Mouse (Mus musculus) left cerebral cortex, postnatal 14 days (tissue): ENCODE data around the gene Tmem144. TPM values are rescaled to one million over a fixed set of nuclear protein-coding genes. Genes with fewer than 3 reads are reported as not detected.

Experiments
- DNase-seq, 2 experiments: peaks; one replicate each; pipeline ENCODE4 v3.0.0; 2021 to 2022; ENCODE audit warnings: low spot score in 2 of 2, mixed read lengths in 1 of 2
- intact Hi-C: fragments of 180-260 bp; cut with DNase I; formaldehyde crosslinking; loops from one replicate; pipeline ENCODE4 v1.15.1; 2025
- long read RNA-seq, 2 experiments: library from polyadenylated mRNA; stranded (forward); transcript quantifications; one replicate each; pipeline ENCODE4 v2.0.0; 2021
- total RNA-seq, 2 experiments: library from RNA; stranded (reverse); gene quantifications; 2 replicates each; pipeline ENCODE4 v1.2.3; 2021

The Tmem144 gene
- 10 to 100 TPM in 1 of 2 experiments, 1 to 10 TPM in 1; 8.9 to 11.8 TPM for total RNA-seq
- long read RNA-seq, experiment 1, transcript Tmem144-201 (12 exons, 2,898 nt) = major isoform, 10 of 25 reads
- long read RNA-seq, experiment 1, partial matches to known transcripts = 2 of 25 reads
- long read RNA-seq, experiment 1, other reads (novel, unspliced or antisense) = 13 of 25 reads
- long read RNA-seq, experiment 2, transcript Tmem144-201 (12 exons, 2,898 nt) = major isoform, 5 of 21 reads
- long read RNA-seq, experiment 2, partial matches to known transcripts = 1 of 21 reads
- long read RNA-seq, experiment 2, other reads (novel, unspliced or antisense) = 15 of 21 reads

- intact Hi-C loops = no loop called here
- peak in 1 of 2 experiments; percentile 29 for DNase-seq
Measured at GRCm38 (mm10) chr3:79852654-79853166, at the start of gene Tmem144. Tmem144 (minus strand) TSS chr3:79852773.

- intact Hi-C loops = no loop called here
- no peak for DNase-seq
Measured at GRCm38 (mm10) chr3:79901734-79902133, 49.2 kb upstream of the Tmem144 start.

- intact Hi-C loops = no loop called here
Measured at GRCm38 (mm10) chr3:79901321-79901720, 48.7 kb upstream of the Tmem144 start.

DNA sequence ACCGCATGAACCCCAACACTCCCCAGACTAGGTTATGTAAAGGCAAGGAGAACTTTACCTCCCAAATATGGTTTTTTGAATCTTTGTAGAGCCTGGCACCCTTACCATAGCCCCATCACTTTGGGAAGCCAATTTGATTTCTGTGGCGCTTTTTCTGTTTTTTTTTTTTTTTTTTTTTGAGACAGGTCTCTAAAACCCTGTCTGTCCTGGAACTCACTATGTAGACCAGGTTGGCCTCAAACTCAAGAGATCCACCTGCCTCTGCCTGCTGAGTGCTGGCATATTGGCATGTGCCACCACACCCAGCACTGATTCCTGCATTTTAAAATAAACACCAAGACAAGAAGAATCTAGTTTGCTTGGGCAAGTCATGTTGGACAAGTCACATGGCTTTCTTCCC lies 47.9 kb upstream of the Tmem144 start:
- intact Hi-C loops = no loop called here
- no peak for DNase-seq

More at GRCm38 (mm10) chr3:79901321-79901720, 48.7 kb upstream of the Tmem144 start:
- no peak for DNase-seq

GRCm38 (mm10) chr3:79899906-79900305 lies 47.3 kb upstream of the Tmem144 start:
- intact Hi-C loops = no loop called here
- DNase-seq = no peak

DNA sequence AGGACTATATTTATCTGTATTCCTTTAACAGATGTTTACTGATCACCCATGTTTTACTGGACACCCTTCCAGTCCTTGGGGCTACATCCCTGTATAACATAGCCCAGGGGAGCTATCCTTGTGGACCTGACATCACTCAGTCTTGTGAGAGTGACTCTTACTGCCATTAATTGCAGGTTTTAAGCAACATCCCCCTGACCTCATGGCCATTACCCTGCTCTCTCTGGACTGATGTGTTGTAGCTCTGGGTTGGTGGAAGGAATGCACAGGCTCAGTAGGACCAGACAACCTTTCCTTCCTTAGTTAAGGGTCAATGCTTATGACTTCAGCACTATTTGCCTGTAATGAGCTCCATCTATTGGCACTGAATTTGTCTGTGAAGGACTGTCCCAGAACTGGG lies 45.9 kb upstream of the Tmem144 start:
- no peak for DNase-seq
- intact Hi-C loops = no loop called here

DNA sequence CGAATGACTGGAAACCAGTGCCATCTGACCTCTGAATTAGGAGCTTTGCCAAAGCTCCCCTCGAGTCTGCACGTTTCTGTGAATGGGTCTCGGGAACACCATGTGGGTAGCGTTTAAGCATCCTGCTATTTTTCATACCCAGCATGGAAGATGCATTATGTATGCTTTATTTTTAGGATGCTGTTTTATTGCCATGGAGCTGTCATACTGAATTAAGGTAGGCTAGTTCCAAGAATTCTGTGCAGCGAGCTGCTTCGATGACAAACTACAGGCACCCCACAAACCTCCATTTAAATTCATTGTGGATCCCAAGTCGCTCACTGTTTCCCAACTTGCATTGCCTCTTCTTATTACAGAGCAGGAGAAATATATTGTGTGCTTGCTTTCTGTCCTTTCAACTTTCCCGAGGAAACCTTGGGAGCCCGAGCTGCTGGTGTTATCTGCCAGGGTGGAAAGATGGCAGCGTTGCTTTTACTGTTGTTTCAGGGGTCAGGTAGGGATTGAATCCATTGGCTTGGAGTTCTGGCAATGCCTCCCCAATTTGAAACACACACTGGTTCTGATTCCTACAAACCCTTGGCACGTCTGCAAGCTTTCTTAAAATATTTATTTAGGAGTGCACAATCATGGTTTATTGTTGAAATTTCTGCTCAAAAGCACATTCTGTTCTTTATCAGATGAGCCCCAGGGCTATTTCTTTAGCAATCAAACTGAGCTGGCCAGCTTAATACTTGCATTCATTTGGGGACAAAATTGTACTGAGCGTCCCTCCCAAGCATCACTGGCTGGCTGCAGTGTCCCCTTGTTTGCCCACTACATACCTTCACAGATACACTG lies 45.2 kb upstream of the Tmem144 start:
- peak in 1 of 2 experiments; percentile 78 for DNase-seq
- intact Hi-C loops = no loop called here

DNA sequence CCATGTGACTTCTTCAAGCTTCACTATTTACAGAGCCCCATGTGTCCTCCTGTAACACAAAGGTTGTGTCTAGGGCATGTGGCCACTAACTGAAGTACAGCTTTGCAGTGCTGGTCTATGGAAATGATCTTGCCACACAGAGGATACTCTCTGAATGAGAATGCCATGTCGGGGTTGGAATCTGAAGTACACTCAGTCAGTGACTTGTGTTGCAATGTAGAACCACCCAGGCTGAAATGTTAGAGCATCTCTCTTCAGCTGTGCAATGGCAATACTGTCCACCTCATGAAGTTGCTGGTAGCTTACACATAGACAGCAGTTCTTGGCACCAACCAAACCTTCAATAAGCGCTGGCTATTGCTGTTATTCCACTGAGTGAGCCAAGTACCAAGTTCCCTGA lies 35.4 kb upstream of the Tmem144 start:
- DNase-seq = no peak
- intact Hi-C loops = loop anchor here (10.0 kb wide), 1 partner anchor 917 kb away; the partner anchor contains the start of gene Gria2

DNA sequence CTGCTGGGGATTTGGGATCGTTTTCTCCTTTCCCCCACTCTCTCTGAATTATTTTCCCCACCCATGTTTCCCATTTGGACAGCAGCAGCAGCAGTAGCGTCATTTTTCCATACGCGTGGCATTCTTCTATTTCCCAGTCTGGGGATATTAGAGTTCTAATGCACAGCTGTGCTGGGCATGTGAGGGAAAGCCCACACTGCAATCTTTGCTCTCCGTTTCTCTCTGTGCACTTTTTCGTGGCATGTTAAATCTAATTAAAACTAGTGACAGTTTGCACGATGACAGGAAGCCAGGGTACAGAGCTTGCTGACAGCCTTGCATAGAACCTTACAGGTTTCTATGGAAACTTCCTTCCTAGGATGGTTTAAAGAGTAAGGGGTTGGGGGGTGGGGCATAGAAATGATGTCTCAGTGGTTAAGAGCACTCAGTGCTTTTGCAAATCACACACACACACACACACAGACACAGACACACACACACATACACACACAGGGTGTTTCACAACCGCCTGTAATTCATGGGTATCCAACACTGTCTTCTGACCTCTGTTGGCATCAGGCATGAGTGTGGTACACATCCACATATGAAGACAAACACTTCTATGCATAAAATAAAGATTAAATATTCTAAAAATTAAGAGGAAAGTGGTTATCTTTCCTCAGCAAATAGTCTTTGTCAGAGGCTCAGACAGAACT lies 34.7 kb upstream of the Tmem144 start:
- intact Hi-C loops = loop anchor here (10.0 kb wide), 1 partner anchor 917 kb away; the partner anchor contains the start of gene Gria2
- DNase-seq = peak in 1 of 2 experiments; percentile 19

- no peak for DNase-seq
- intact Hi-C loops = loop anchor here (10.0 kb wide), 1 partner anchor 918 kb away; the partner anchor contains the start of gene Gria2
Measured at GRCm38 (mm10) chr3:79886357-79887091, 34.0 kb upstream of the Tmem144 start.

- DNase-seq = no peak
Measured at GRCm38 (mm10) chr3:79885686-79886356, 33.2 kb upstream of the Tmem144 start.

DNA sequence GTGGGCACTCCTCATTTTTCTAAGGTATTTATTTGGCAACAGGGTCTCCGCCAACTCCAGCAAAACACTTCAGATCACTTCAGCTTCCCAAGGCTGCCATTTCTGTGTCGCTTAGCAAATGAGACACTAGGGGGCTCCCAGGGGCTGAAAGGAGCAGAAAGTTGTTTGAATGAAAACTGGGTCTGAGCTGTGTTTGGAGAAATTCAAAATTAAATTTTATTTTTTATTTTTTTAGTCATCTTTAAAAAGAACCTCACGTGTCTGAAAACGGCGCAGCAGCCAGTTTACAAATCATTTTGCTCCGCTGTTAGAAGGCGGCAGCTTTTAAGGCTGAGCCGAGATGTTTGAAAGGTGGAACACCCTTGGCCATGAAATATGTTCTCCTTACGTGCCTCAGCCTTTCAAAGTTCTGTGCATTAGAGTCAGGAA lies 32.2 kb upstream of the Tmem144 start:
- DNase-seq = peak; percentile 66 to 82
- intact Hi-C loops = loop anchor here (10.0 kb wide), 1 partner anchor 920 kb away; the partner anchor contains the start of gene Gria2

More at GRCm38 (mm10) chr3:79885686-79886356, 33.2 kb upstream of the Tmem144 start:
- intact Hi-C loops = loop anchor here (10.0 kb wide), 1 partner anchor 919 kb away; the partner anchor contains the start of gene Gria2

GRCm38 (mm10) chr3:79884305-79884704 lies 31.7 kb upstream of the Tmem144 start, which contains the start of gene Fam198b:
Fam198b (plus strand) TSS chr3:79884533.
- no peak for DNase-seq
- intact Hi-C loops = loop anchor here (10.0 kb wide), 1 partner anchor 920 kb away; the partner anchor contains the start of gene Gria2

DNA sequence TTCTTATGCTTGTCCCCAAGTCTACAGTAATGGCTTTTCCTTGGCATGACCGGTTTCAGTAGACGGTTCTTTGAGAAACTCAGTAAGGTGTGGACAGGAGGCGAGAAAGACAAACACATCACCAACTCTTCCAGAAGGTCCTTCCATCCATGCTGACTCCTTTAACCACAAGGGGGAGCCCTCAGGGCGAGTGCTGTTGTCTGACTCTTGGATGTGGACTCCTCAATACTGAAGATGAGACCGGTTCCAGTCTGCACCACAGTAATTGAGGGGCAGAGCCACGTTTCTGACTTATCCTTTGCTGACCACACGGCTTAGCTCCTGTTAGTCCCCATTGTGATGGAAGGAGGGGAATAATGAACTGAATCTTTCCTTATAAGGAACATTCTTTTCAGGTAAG lies 30.5 kb upstream of the Tmem144 start:
- intact Hi-C loops = loop anchor here (1.0 to 10.0 kb wide), 2 partner anchors 175 to 922 kb away; partner anchors contain the start of gene Gria2
- DNase-seq = peak; percentile 53 to 75

DNA sequence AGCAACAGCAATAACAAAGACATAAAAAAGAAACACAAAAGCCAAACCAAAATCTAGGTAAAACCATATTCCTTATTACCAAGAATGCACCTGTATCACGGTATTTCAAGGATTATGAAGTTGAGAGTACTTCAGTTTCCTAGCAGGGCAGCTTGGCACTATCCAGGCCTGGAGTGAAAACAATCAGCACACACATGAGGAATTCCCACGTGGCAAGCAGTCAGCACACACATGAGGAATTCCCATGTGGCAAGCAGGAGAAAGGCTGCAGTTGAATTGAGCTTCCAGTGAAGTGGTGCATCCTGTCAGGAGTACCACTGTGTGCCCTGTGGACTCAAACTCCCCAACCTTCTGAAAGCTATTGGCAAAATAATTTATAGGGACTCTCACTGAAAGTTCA lies 29.1 kb upstream of the Tmem144 start:
- intact Hi-C loops = loop anchor here (10.0 kb wide), 1 partner anchor 923 kb away; the partner anchor contains the start of gene Gria2

DNA sequence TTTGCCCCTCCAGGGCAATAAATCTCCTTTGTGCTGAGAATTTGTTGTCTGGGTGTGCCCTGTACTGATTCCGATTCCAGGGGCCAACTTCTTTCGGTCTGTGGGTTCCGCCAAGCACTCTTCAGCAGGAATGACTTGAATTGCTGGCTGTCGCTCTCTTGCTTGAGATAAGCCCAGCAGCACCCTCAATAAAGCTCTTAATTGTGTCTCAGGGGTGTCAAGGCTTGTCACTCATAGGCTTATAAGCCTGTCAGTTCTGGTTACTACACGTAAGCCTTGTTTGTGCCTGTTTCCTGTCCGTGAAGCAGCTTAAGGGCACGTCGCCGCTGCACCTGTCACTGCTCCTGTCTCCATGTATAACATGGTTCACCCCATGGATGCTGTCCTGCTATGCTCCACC lies 26.7 kb upstream of the Tmem144 start:
- no peak for DNase-seq
- intact Hi-C loops = no loop called here

More for the DNA sequence above, 29.1 kb upstream of the Tmem144 start:
- DNase-seq = no peak

DNA sequence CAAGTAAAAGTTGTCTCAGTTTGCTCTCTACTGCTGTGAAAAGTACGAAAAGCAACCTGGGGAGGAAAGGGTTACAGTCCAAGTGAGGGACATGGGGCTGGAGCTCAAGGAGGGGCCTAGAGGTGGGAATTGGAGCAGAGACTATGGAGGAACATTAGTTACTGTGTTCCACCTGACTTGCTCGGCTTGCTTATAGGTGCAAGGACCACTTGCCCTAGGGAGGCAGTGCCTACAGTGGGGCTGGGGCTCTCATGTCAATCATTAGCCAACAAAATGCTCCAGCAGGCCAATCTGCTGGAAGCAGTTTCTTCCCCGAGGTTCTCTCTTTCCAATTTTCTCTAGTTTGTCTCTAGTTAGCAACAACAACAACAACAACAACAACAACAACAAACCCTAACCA lies 25.8 kb upstream of the Tmem144 start:
- intact Hi-C loops = no loop called here
- no peak for DNase-seq

- intact Hi-C loops = no loop called here
- DNase-seq = no peak
Measured at GRCm38 (mm10) chr3:79875471-79875870, 22.9 kb upstream of the Tmem144 start.
